In genomic region chr2:74247521-74247920, GRCm38 (mm10) we compare ENCODE assay signal across 13 mouse cellular contexts.
DNase-seq lines count a peak whose midpoint lies in the region; ATAC-seq and TF ChIP-seq lines count a peak whose summit lies in the region.
"Had no signal": no experiment of that assay in that cellular context is flagged by ENCODE, and none has a peak within 500 bp of the region (broad histone marks: within the 10 kb centered on the region; RNA-seq: fewer than 3 reads in every experiment).

No protein-coding gene starts in this region.

- ATAC-seq in hindbrain, postnatal 0 days: no peak
- ATAC-seq in hindbrain, embryonic 11.5 days (ENCODE audit: low FRiP score): no peak
- ATAC-seq in liver, postnatal 0 days: no peak
- no peak for ATAC-seq in liver, embryonic 11.5 days (replicated peaks; ENCODE audit: low FRiP score)
- ATAC-seq: forebrain, embryonic 13.5 days had no signal

- no peak for DNase-seq in hindbrain, postnatal 0 days (ENCODE audit: low spot score)
- no peak for DNase-seq in hindbrain, embryonic 11.5 days (ENCODE audit: low spot score)
- no peak for DNase-seq in liver, postnatal 0 days
- DNase-seq in liver, embryonic 11.5 days (ENCODE audit: low spot score): no peak
- peak; percentile 5 for DNase-seq in R1 (ENCODE audit: low read depth, low spot score)
- DNase-seq in lung, postnatal 25 days (ENCODE audit: low spot score): peak; percentile 1
- DNase-seq in spleen, postnatal 4 days (ENCODE audit: low spot score in 2 of 2): no peak
- no peak for DNase-seq in thymus, postnatal 25 days
- DNase-seq: cerebellum, adult 9-11 months had no signal

- no peak overlapping the region for H3K9ac ChIP-seq in hindbrain, postnatal 0 days (replicated peaks; ENCODE audit: low read length)
- H3K9ac ChIP-seq in hindbrain, embryonic 11.5 days (ENCODE audit: low read depth, low read length): no peak overlapping the region
- no peak overlapping the region for H3K9ac ChIP-seq in liver, postnatal 0 days (replicated peaks)
- H3K9ac ChIP-seq in liver, embryonic 11.5 days (ENCODE audit: low read depth, low read length): no peak overlapping the region
- H3K9ac ChIP-seq: embryonic facial prominence, embryonic 13.5 days; forebrain, embryonic 13.5 days; hindbrain, embryonic 12.5 days; limb, embryonic 12.5 days had no signal

- 0 out of 2 replicates have a peak, but pooled peaks cover 7% of the 10 kb centered on the region for H3K4me1 ChIP-seq in hindbrain, postnatal 0 days (ENCODE audit: insufficient read depth, low read length)
- no peaks in the 10 kb centered on the region for H3K4me1 ChIP-seq in hindbrain, embryonic 11.5 days (replicated peaks; ENCODE audit: control insufficient read depth, insufficient read depth, low read length)
- no peaks in the 10 kb centered on the region for H3K4me1 ChIP-seq in liver, postnatal 0 days (ENCODE audit: insufficient read depth)
- no peaks in the 10 kb centered on the region for H3K4me1 ChIP-seq in liver, embryonic 11.5 days (replicated peaks; ENCODE audit: control insufficient read depth, insufficient read depth, low read length)

- WGBS in hindbrain, postnatal 0 days: 96% methylated on average over 3 of the region's 3 CpGs
- 95% methylated on average over 3 of the region's 3 CpGs for WGBS in hindbrain, embryonic 11.5 days
- WGBS in liver, postnatal 0 days (ENCODE audit: insufficient replicate concordance): 80% methylated on average over 3 of the region's 3 CpGs
- WGBS in liver, embryonic 11.5 days: 78% methylated on average over 3 of the region's 3 CpGs

- no peak overlapping the region for H3K27ac ChIP-seq in hindbrain, postnatal 0 days
- H3K27ac ChIP-seq in hindbrain, embryonic 11.5 days (ENCODE audit: low read depth, low read length): no peak overlapping the region
- H3K27ac ChIP-seq in liver, postnatal 0 days (ENCODE audit: low read depth): no peak overlapping the region
- H3K27ac ChIP-seq in liver, embryonic 11.5 days (ENCODE audit: low read depth, low read length): no peak overlapping the region
- H3K27ac ChIP-seq: embryonic facial prominence, embryonic 13.5 days; forebrain, embryonic 13.5 days; hindbrain, embryonic 12.5 days; limb, embryonic 12.5 days had no signal

- H3K9me3 ChIP-seq in hindbrain, postnatal 0 days (ENCODE audit: low read length): no peaks in the 10 kb centered on the region
- H3K9me3 ChIP-seq in hindbrain, embryonic 11.5 days (ENCODE audit: control insufficient read depth, low read length): no peaks in the 10 kb centered on the region
- H3K9me3 ChIP-seq in liver, postnatal 0 days (ENCODE audit: low read length): no peaks in the 10 kb centered on the region
- no peaks in the 10 kb centered on the region for H3K9me3 ChIP-seq in liver, embryonic 11.5 days (ENCODE audit: control insufficient read depth, low read length)
- H3K9me3 ChIP-seq: embryonic facial prominence, embryonic 13.5 days; forebrain, embryonic 13.5 days; hindbrain, embryonic 12.5 days; limb, embryonic 12.5 days had no signal

- H3K4me2 ChIP-seq in hindbrain, postnatal 0 days (ENCODE audit: low read depth, low read length): no peak overlapping the region
- H3K4me2 ChIP-seq in hindbrain, embryonic 11.5 days (replicated peaks; ENCODE audit: low read depth, low read length): no peak overlapping the region
- H3K4me2 ChIP-seq in liver, postnatal 0 days (ENCODE audit: low read depth, low read length): no peak overlapping the region
- no peak overlapping the region for H3K4me2 ChIP-seq in liver, embryonic 11.5 days
- H3K4me2 ChIP-seq: embryonic facial prominence, embryonic 13.5 days; forebrain, embryonic 13.5 days; hindbrain, embryonic 12.5 days; limb, embryonic 12.5 days had no signal

- no peak for TF ChIP-seq EP300 in liver, postnatal 0 days (IDR thresholded peaks at IDR 0.05; ENCODE audit: low read depth)

- peak; percentile 13 for TF ChIP-seq CTCF in hindbrain, postnatal 0 days (IDR thresholded peaks at IDR 0.05; ENCODE audit: low read depth)
- peak; percentile 30; the same call in 1 of the 2 replicates for TF ChIP-seq CTCF in liver, postnatal 0 days (IDR thresholded peaks at IDR 0.05; ENCODE audit: low read depth)

- H3K4me3 ChIP-seq in hindbrain, postnatal 0 days (ENCODE audit: low read length): no peak overlapping the region
- no peak overlapping the region for H3K4me3 ChIP-seq in hindbrain, embryonic 11.5 days (ENCODE audit: low read depth, low read length)
- no peak overlapping the region for H3K4me3 ChIP-seq in liver, postnatal 0 days (ENCODE audit: low read depth, low read length)
- H3K4me3 ChIP-seq in liver, embryonic 11.5 days (ENCODE audit: low read depth, low read length): no peak overlapping the region
- H3K4me3 ChIP-seq: embryonic facial prominence, embryonic 13.5 days; forebrain, embryonic 13.5 days; hindbrain, embryonic 12.5 days; limb, embryonic 12.5 days had no signal

- H3K27me3 ChIP-seq in hindbrain, postnatal 0 days (ENCODE audit: insufficient read depth, low read length): no peaks in the 10 kb centered on the region
- no peaks in the 10 kb centered on the region for H3K27me3 ChIP-seq in hindbrain, embryonic 11.5 days (ENCODE audit: control insufficient read depth, insufficient read depth, low read length)
- no peaks in the 10 kb centered on the region for H3K27me3 ChIP-seq in liver, postnatal 0 days (ENCODE audit: insufficient read depth, low read length)
- H3K27me3 ChIP-seq in liver, embryonic 11.5 days (replicated peaks; ENCODE audit: control insufficient read depth, insufficient read depth, low read length): no peaks in the 10 kb centered on the region
- H3K27me3 ChIP-seq: embryonic facial prominence, embryonic 13.5 days; forebrain, embryonic 13.5 days; hindbrain, embryonic 12.5 days; limb, embryonic 12.5 days had no signal

- no peaks in the 10 kb centered on the region for H3K36me3 ChIP-seq in hindbrain, postnatal 0 days (ENCODE audit: insufficient read depth, low read length)
- no peaks in the 10 kb centered on the region for H3K36me3 ChIP-seq in hindbrain, embryonic 11.5 days (ENCODE audit: control insufficient read depth, insufficient read depth, low read length)
- no peaks in the 10 kb centered on the region for H3K36me3 ChIP-seq in liver, postnatal 0 days (replicated peaks; ENCODE audit: insufficient read depth, low read length)
- no peaks in the 10 kb centered on the region for H3K36me3 ChIP-seq in liver, embryonic 11.5 days (ENCODE audit: control insufficient read depth, insufficient read depth, low read length)
- H3K36me3 ChIP-seq: embryonic facial prominence, embryonic 13.5 days; hindbrain, embryonic 12.5 days; limb, embryonic 12.5 days had no signal

Comparison
In these comparisons a context has a peak if more than half of its experiments do, and no peak if none do; other contexts are left out.
1. DNase-seq: peak in R1 (single experiment) and lung, postnatal 25 days (single experiment); none in hindbrain, postnatal 0 days (single experiment), hindbrain, embryonic 11.5 days (single experiment), liver, postnatal 0 days (single experiment), liver, embryonic 11.5 days (single experiment), spleen, postnatal 4 days (0 of 2) and thymus, postnatal 25 days (single experiment).